Mouse (Mus musculus) megakaryocyte, embryonic 14.5 days (primary cell): ENCODE data around the gene 5031439G07Rik. TPM values are rescaled to one million over a fixed set of nuclear protein-coding genes. Genes with fewer than 3 reads are reported as not detected.

ENCODE experiments used
- H3K27me3 ChIP-seq: replicated peaks from 2 replicates; pipeline ENCODE3; 2012; ENCODE audit warnings: inconsistent platforms
- H3K36me3 ChIP-seq: replicated peaks from 2 replicates; pipeline ENCODE3; 2012; ENCODE audit warnings: low read length, inconsistent platforms, mixed read lengths
- H3K4me1 ChIP-seq: 2 replicates; pipeline ENCODE4 v1.6.1; 2012; ENCODE audit warnings: inconsistent platforms
- H3K4me3 ChIP-seq: replicated peaks from 2 replicates; pipeline ENCODE3; 2012; ENCODE audit warnings: moderate library complexity, mild to moderate bottlenecking, inconsistent platforms
- H3K9me3 ChIP-seq: 2 replicates; pipeline ENCODE4 v1.6.1; 2012; ENCODE audit warnings: inconsistent platforms
- FLI1 ChIP-seq: IDR thresholded peaks from 2 replicates; pipeline ENCODE4 v1.6.1; 2012; ENCODE audit warnings: low read length, inconsistent platforms, mixed read lengths
- GATA1 ChIP-seq: IDR thresholded peaks from 3 replicates; pipeline ENCODE4 v1.6.1; 2012; ENCODE audit warnings: mixed read lengths, low read length, inconsistent platforms, borderline replicate concordance
- polyA plus RNA-seq: library from polyadenylated mRNA; stranded (reverse); fragments of >175 nt; gene quantifications from 2 replicates; pipeline ENCODE4 v1.2.3, GENCODE M21; 2012; ENCODE audit warnings: low replicate concordance; ENCODE audit not compliant: insufficient read depth

Gene 5031439G07Rik
- polyA plus RNA-seq, 1 experiment, result 21.8 TPM

GRCm38 (mm10) chr15:85016951-85017664, 28.8 kb upstream of the 5031439G07Rik start, which contains the start of gene Upk3a:
Gene Upk3a, plus strand, starts transcription at chr15:85017141.
- TF ChIP-seq FLI1 (no peak), GATA1 (no peak)
- peak within 1 kb of the TSS; percentile 46 for H3K4me3 ChIP-seq
- no peaks in the 10 kb centered on the region for H3K9me3 ChIP-seq
- H3K4me1 ChIP-seq, result peaks cover 11% of the 10 kb centered on the region
- peaks cover 78% of the 10 kb centered on the region for H3K27me3 ChIP-seq
- no peaks in the 10 kb centered on the region for H3K36me3 ChIP-seq

- TF ChIP-seq FLI1, result no peak
- no peak for TF ChIP-seq GATA1
Measured at GRCm38 (mm10) chr15:85015771-85016170, 27.4 kb upstream of the 5031439G07Rik start.

GRCm38 (mm10) chr15:85012662-85013054, 24.3 kb upstream of the 5031439G07Rik start:
- H3K27me3 ChIP-seq, result peaks cover 57% of the 10 kb centered on the region
- H3K4me3 ChIP-seq, result no peak overlapping the region
- TF ChIP-seq GATA1 (no peak), FLI1 (no peak)
- H3K36me3 ChIP-seq, result no peaks in the 10 kb centered on the region
- H3K9me3 ChIP-seq, result no peaks in the 10 kb centered on the region
- peaks cover 5% of the 10 kb centered on the region; the same call in 1 of the 2 replicates for H3K4me1 ChIP-seq

More at GRCm38 (mm10) chr15:85015771-85016170, 27.4 kb upstream of the 5031439G07Rik start:
- Histone ChIP-seq H3K27me3 (peaks cover 74% of the 10 kb centered on the region), H3K9me3 (no peaks in the 10 kb centered on the region), H3K4me3 (no peak overlapping the region), H3K36me3 (no peaks in the 10 kb centered on the region), H3K4me1 (peaks cover 11% of the 10 kb centered on the region)

GRCm38 (mm10) chr15:85011895-85012661, 23.7 kb upstream of the 5031439G07Rik start:
- Histone ChIP-seq H3K4me3 (no peak overlapping the region), H3K36me3 (no peaks in the 10 kb centered on the region), H3K9me3 (no peaks in the 10 kb centered on the region), H3K4me1 (peaks cover 2% of the 10 kb centered on the region; the same call in 1 of the 2 replicates), H3K27me3 (peaks cover 55% of the 10 kb centered on the region)
- TF ChIP-seq GATA1 (no peak), FLI1 (no peak)

GRCm38 (mm10) chr15:85009666-85010065, 21.3 kb upstream of the 5031439G07Rik start:
- H3K9me3 ChIP-seq, result no peaks in the 10 kb centered on the region
- H3K27me3 ChIP-seq, result peaks cover 42% of the 10 kb centered on the region
- H3K4me3 ChIP-seq, result no peak overlapping the region
- no peaks in the 10 kb centered on the region for H3K36me3 ChIP-seq
- H3K4me1 ChIP-seq, result no peaks in the 10 kb centered on the region
- TF ChIP-seq GATA1, result no peak
- no peak for TF ChIP-seq FLI1

GRCm38 (mm10) chr15:85000984-85001982, 12.9 kb upstream of the 5031439G07Rik start:
- H3K27me3 ChIP-seq, result peaks cover 52% of the 10 kb centered on the region
- TF ChIP-seq FLI1 (no peak), GATA1 (no peak)
- no peaks in the 10 kb centered on the region for H3K36me3 ChIP-seq
- peaks cover 8% of the 10 kb centered on the region; the same call in 1 of the 2 replicates for H3K4me1 ChIP-seq
- H3K4me3 ChIP-seq, result peak overlapping the region; percentile 70
- H3K9me3 ChIP-seq, result no peaks in the 10 kb centered on the region

GRCm38 (mm10) chr15:84999911-85000310, 11.6 kb upstream of the 5031439G07Rik start:
- H3K27me3 ChIP-seq, result peaks cover 52% of the 10 kb centered on the region
- H3K4me3 ChIP-seq, result no peak overlapping the region
- TF ChIP-seq FLI1 (no peak), GATA1 (no peak)
- no peaks in the 10 kb centered on the region for H3K36me3 ChIP-seq
- H3K4me1 ChIP-seq, result peaks cover 18% of the 10 kb centered on the region
- H3K9me3 ChIP-seq, result no peaks in the 10 kb centered on the region

DNA sequence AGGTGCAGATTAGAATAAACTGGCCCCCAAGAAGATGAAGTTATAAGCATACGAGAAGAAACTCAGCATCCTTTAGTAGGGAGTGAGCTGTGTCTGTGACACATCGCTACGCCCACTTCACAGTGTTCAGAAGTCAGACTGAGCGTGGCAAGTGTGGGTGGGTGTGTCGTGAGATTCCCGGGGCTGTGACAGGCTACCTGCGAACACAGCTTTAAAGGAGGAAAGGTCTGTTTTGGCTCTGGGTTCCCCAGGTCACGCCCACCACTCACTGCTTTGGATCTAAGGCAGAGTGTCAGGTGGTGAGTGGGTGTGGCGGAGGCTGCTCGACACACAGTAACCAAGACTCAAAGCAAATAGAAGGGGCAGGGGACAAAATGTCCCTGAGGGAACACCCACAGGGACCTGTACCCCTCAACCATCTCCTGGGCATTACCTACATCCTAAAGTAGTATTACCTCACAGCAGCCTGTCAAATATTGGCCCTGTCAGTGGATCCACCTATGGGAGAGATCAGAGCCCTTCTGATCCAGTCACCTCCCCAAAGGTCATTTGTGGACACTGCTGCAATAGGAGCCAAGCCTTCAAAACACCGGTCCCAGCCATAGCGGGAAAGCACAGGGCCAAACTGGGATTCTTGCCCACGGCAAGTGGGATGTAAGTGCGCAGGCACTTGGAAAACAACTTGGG, 9.6 kb upstream of the 5031439G07Rik start:
- Histone ChIP-seq H3K36me3 (no peaks in the 10 kb centered on the region), H3K9me3 (no peaks in the 10 kb centered on the region), H3K4me3 (no peak overlapping the region), H3K4me1 (peaks cover 30% of the 10 kb centered on the region), H3K27me3 (peaks cover 59% of the 10 kb centered on the region)
- no peak for TF ChIP-seq FLI1
- no peak for TF ChIP-seq GATA1
